Mouse (Mus musculus): ENCODE measurements around the gene Metap1d. TPM values are rescaled to one million over a fixed set of nuclear protein-coding genes. Genes with fewer than 3 reads are reported as not detected.

Metap1d gene
- total and polyA plus RNA-seq, 2 experiments, result 28.0 to 35.0 TPM

DNA sequence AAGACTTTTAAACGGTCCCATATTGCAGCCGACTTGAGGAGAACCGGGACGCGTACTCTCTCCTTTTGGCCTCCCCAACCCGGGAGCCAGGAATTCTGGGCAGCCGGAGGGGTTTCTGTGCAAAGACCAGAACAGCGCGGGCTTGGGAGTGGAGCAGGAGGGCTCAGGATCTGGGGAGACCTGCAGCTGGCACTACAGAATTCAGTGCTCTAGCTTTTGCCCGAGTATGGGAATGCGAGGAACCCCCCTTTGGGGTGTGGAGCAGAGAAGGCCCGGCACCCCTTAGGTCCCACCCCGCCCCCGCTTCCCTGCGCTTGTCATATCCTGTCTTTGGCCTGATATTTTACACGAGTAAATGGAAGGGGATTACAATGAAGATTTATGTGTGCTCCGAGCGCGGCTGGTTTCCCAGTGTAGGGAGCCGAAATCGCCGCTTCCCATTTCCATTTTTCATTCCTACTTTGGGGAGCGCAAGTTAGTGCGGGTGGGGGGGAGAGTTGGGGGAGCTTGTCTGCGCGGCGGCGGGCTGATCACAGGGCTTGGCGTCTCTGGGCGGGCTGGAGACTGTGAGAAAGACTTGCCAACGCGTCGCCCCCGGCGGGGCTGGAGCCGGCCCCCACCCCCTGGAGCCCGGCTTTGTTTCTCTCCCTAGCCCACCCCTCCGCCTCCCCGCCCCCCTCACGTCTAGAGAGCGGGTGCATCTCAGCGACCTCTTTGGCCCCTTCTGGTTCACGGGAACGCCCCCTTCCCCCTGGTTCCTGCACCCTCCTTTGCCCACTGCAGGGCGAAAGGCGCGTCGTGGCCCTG, 87.7 kb downstream of the Metap1d start:
- no peak for DNase-seq (ENCODE audit: extremely low read depth, low read depth, low spot score)
- H3K79me2 ChIP-seq (ENCODE audit: control insufficient read depth, insufficient read depth, low read length), result no peaks in the 10 kb centered on the region
- H3K9ac ChIP-seq (ENCODE audit: low read depth, low read length), result no peak overlapping the region
- H3K4me3 ChIP-seq (ENCODE audit: insufficient read depth, low read depth, low read length), result no peak overlapping the region
- WGBS, result 2% methylated on average over 46 of the region's 48 CpGs
- no peaks in the 10 kb centered on the region for H3K36me3 ChIP-seq (ENCODE audit: control insufficient read depth, insufficient read depth, low read length)
- no peaks in the 10 kb centered on the region for H3K4me1 ChIP-seq (ENCODE audit: control insufficient read depth, insufficient read depth, low read length)
- no peak for TF ChIP-seq POLR2A (IDR thresholded peaks at IDR 0.05; ENCODE audit: extremely low read depth, insufficient read depth, low read length)
- TF ChIP-seq CTCF (IDR thresholded peaks at IDR 0.05; ENCODE audit: low read depth, low read length), result no peak
- no peak overlapping the region for H3K27ac ChIP-seq (replicated peaks; ENCODE audit: insufficient read depth, low read depth, low read length)
- peaks cover 52% of the 10 kb centered on the region for H3K27me3 ChIP-seq (ENCODE audit: control insufficient read depth, insufficient read depth, low read length)

DNA sequence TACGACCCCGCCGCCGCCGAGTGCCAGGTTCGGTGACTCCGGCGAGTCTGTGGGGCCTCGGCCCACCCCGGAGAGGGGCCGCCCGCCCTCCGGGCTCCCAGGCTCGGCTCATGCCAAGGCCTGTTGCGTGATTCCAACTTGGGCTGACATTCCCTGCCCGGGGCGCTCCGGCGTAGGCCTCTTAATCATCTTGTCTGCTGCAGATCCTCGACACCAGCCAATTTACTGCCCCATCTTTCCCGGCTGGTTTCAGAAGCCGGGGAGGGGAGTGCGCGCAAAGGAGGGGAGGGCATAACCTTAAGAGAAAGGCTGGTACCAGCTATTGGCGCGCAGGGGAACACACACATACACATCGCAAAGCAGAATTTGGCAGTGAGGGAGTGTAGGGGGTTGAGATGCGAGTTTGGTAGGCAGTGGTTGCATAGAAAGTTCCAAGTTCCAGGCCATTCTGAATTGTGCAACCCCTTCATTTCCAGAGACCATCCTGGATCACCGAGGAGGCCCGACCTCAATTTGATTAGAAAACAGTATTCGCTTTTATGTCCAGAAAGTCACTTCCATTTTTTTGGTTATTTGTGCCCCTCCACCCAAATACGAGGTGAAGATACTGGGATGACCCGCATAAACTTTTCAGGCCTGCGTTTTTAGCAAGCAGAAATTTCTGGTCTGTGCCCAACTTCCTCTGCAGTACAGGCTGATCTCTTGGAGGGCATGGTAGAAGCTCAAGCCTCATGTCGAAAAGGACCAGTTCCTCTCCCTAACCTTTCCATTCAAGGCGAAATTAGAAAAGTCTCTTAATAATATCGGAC, 88.5 kb downstream of the Metap1d start:
- no peak overlapping the region for H3K27ac ChIP-seq (replicated peaks; ENCODE audit: insufficient read depth, low read depth, low read length)
- no peak for DNase-seq (ENCODE audit: extremely low read depth, low read depth, low spot score)
- H3K27me3 ChIP-seq (ENCODE audit: control insufficient read depth, insufficient read depth, low read length), result peaks cover 59% of the 10 kb centered on the region
- H3K79me2 ChIP-seq (ENCODE audit: control insufficient read depth, insufficient read depth, low read length), result no peaks in the 10 kb centered on the region
- H3K4me3 ChIP-seq (ENCODE audit: insufficient read depth, low read depth, low read length), result no peak overlapping the region
- TF ChIP-seq POLR2A (IDR thresholded peaks at IDR 0.05; ENCODE audit: extremely low read depth, insufficient read depth, low read length) (no peak), CTCF (IDR thresholded peaks at IDR 0.05; ENCODE audit: low read depth, low read length) (no peak)
- H3K36me3 ChIP-seq (ENCODE audit: control insufficient read depth, insufficient read depth, low read length), result no peaks in the 10 kb centered on the region
- H3K9ac ChIP-seq (ENCODE audit: low read depth, low read length), result no peak overlapping the region
- no peaks in the 10 kb centered on the region; the same call in 1 of the 2 replicates for H3K4me1 ChIP-seq (ENCODE audit: control insufficient read depth, insufficient read depth, low read length)
- 7% methylated on average over 32 of the region's 37 CpGs for WGBS

DNA sequence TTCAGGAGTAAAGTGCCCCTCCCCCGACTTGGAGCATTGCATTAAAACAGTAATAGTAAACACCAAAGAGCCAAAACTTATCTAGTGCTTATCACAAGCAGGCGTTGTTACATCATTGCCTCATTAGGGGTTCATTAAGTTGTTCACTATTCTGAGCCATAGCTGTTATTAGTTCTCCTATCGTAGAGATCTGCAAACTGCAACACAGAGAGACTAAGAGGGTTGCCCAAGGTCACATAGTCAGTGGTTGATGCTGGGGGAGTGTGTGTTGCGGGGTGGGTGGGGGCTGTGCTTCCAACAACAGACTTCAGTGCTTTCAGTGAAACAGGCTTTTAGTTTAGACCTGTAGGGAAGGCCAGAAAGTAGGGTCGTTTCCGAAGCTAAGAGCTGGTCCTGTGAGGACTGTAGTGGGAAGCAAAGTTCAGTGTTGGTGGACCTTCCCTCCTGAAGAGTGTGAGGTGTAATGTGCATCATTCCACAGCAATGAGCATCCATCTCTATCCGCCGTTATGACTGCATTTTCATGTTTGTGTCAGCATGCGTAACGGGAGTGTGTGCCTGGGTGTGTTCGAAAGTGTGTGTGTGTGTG, 89.2 kb downstream of the Metap1d start:
- H3K27ac ChIP-seq (replicated peaks; ENCODE audit: insufficient read depth, low read depth, low read length), result no peak overlapping the region
- no peaks in the 10 kb centered on the region for H3K79me2 ChIP-seq (ENCODE audit: control insufficient read depth, insufficient read depth, low read length)
- H3K4me3 ChIP-seq (ENCODE audit: insufficient read depth, low read depth, low read length), result no peak overlapping the region
- no peak overlapping the region for H3K9ac ChIP-seq (ENCODE audit: low read depth, low read length)
- no peak for DNase-seq (ENCODE audit: extremely low read depth, low read depth, low spot score)
- H3K36me3 ChIP-seq (ENCODE audit: control insufficient read depth, insufficient read depth, low read length), result no peaks in the 10 kb centered on the region
- peaks cover 59% of the 10 kb centered on the region for H3K27me3 ChIP-seq (ENCODE audit: control insufficient read depth, insufficient read depth, low read length)
- H3K4me1 ChIP-seq (ENCODE audit: control insufficient read depth, insufficient read depth, low read length), result no peaks in the 10 kb centered on the region; the same call in 1 of the 2 replicates
- TF ChIP-seq POLR2A (IDR thresholded peaks at IDR 0.05; ENCODE audit: extremely low read depth, insufficient read depth, low read length), result no peak
- TF ChIP-seq CTCF (IDR thresholded peaks at IDR 0.05; ENCODE audit: low read depth, low read length), result no peak
- WGBS, result 12% methylated on average over 11 of the region's 11 CpGs

DNA sequence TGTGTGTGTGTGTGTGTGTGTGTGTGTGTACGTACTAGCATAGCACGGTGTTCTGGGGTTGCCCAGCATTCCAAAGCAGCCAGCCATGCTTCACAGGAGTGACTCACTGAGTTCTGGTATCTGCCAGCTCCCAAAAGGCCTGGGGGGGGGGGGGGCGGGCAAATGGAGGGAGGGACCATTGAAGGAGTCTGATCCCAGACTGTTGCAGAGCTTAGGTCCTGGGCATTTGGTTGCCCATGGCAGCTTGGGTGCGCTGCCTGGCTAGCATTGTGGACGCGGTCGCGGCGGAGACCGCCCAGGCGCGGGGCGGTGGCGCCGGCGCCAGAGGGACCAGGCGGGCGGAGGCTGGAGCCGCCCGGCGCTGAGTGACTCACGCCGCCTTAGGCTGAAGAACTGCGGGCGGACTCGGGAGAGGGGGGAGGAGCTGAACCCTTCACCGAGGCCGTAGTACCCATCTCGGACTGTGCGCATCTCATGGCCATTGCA, 89.8 kb downstream of the Metap1d start:
- Histone ChIP-seq H3K27me3 (ENCODE audit: control insufficient read depth, insufficient read depth, low read length) (peaks cover 59% of the 10 kb centered on the region), H3K79me2 (ENCODE audit: control insufficient read depth, insufficient read depth, low read length) (no peaks in the 10 kb centered on the region), H3K4me1 (ENCODE audit: control insufficient read depth, insufficient read depth, low read length) (no peaks in the 10 kb centered on the region; the same call in 1 of the 2 replicates), H3K4me3 (ENCODE audit: insufficient read depth, low read depth, low read length) (no peak overlapping the region), H3K36me3 (ENCODE audit: control insufficient read depth, insufficient read depth, low read length) (no peaks in the 10 kb centered on the region), H3K27ac (replicated peaks; ENCODE audit: insufficient read depth, low read depth, low read length) (no peak overlapping the region), H3K9ac (ENCODE audit: low read depth, low read length) (no peak overlapping the region)
- 3% methylated on average over 29 of the region's 30 CpGs for WGBS
- DNase-seq (ENCODE audit: extremely low read depth, low read depth, low spot score), result no peak
- TF ChIP-seq CTCF (IDR thresholded peaks at IDR 0.05; ENCODE audit: low read depth, low read length) (no peak), POLR2A (IDR thresholded peaks at IDR 0.05; ENCODE audit: extremely low read depth, insufficient read depth, low read length) (no peak)

DNA sequence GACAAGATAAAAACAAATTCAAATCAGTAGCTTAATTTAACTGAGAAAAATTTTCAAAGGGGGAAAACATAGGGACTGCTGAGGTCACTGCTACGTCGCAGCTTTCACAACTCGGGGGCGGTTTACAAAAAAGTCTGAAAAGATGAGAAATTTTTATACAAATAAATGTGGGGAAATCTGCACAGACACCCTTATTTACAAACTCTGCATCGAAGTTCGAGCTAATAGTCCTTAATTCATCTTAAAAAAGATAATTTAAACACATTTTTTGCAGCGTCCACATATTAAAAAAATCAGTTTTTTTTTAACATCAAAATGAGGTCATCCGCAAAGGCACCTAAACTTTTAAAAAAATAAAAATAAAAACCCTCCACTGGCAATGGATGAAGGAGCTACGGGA, 90.5 kb downstream of the Metap1d start:
- TF ChIP-seq POLR2A (IDR thresholded peaks at IDR 0.05; ENCODE audit: extremely low read depth, insufficient read depth, low read length) (no peak), CTCF (IDR thresholded peaks at IDR 0.05; ENCODE audit: low read depth, low read length) (no peak)
- no peak for DNase-seq (ENCODE audit: extremely low read depth, low read depth, low spot score)
- 8% methylated on average over 9 of the region's 9 CpGs for WGBS
- Histone ChIP-seq H3K27ac (replicated peaks; ENCODE audit: insufficient read depth, low read depth, low read length) (no peak overlapping the region), H3K79me2 (ENCODE audit: control insufficient read depth, insufficient read depth, low read length) (no peaks in the 10 kb centered on the region), H3K27me3 (ENCODE audit: control insufficient read depth, insufficient read depth, low read length) (peaks cover 56% of the 10 kb centered on the region), H3K4me1 (ENCODE audit: control insufficient read depth, insufficient read depth, low read length) (no peaks in the 10 kb centered on the region; the same call in 1 of the 2 replicates), H3K36me3 (ENCODE audit: control insufficient read depth, insufficient read depth, low read length) (no peaks in the 10 kb centered on the region), H3K9ac (ENCODE audit: low read depth, low read length) (no peak overlapping the region), H3K4me3 (ENCODE audit: insufficient read depth, low read depth, low read length) (no peak overlapping the region)

Measured in liver, adult 2 months (tissue).